Mouse (Mus musculus) brain, embryonic 18.5 days (tissue): ENCODE measurements at regions not wholly inside any gene's neighbourhood (a gene's known extent, or its start where the extent isn't known, plus 50 kb on each side); places are given as distances from the start of the nearest gene placed in this dataset.
"Not testable (repeated sequence)": the region's sequence is repeated elsewhere in the genome, so short reads cannot be mapped to it uniquely, and the experiment has no call there.

Experiments
- DNase-seq: peaks from one replicate; pipeline ENCODE4 v3.0.0-alpha.2; 2012; ENCODE audit warnings: low read depth, low spot score

DNA sequence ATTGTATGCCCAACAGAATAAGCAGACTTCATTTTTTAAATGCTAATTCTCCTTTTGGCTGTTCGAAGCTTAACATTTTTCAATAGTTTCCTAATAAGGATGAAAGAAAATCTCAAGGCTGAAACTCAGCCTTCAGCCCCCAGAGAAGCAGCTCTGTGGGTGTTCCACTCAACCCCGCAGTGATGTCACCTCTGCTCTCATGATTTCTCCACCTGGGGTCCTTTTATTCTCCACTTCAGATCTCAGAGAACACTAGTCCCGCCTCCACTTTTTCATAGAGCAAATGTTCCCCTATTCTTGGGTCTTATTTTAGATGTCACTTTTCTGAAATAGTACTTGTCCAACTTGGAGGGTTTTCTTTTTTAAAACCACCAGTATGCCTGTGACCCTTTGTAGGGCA is 567.3 kb downstream of the Cntn3 start:
- DNase-seq = no peak

DNA sequence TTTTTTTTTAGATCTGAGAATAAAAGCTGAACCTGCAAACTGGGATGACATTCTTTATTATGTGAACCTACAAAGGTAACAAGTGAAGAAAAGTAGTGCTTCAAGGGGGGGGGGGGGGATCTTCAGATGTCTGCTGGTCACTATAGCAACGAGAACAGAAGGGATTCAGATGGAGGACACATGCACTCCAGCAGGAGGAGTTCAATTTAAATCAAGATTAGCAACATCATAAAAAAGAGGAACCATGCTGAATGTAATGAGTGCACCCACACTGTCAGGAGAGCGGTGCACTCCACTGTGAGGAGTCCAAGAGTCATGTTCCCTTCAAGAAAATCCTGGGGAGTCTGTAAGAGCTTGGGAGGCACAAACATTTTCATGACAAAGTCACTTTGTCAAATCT is 574.7 kb downstream of the Cntn3 start:
- no peak for DNase-seq

DNA sequence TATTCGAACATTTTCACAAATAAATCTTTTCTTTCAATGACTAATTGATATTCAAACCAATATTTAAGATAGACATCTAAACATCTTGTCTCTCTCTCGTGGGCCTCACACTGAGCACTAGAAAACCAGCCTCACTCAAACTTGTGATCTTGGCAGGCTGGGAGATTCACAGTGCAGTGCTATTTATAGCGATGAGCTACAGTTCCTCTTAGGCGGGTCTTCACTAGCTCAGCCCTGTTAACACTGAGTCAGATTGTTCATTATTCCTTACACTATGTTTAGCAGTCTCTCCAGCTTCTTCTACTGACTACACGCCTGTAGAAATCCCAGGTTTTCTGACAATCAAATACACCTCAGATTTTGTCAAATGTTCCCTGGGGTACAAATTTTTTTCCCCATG is 575.3 kb downstream of the Cntn3 start:
- peak; percentile 24 for DNase-seq

DNA sequence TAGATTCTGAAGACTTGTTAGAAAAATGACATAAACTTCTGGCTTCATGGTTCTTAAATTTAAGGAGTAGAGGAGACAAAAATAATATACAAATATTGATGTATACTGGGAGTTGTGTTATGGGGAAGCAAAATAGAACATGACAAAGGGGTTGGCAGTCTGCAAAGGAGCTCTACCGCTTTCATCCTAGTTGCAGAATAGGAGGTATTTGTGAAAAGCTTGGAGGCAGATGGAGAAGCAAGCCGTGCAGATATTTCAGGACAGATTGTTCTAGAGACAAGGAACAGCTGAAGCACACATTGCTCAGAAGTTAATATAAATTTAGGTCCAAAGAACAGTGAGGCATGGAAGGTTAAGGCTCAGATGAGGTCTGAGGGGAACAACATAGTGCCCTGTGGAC is 580.1 kb downstream of the Cntn3 start:
- DNase-seq = no peak

DNA sequence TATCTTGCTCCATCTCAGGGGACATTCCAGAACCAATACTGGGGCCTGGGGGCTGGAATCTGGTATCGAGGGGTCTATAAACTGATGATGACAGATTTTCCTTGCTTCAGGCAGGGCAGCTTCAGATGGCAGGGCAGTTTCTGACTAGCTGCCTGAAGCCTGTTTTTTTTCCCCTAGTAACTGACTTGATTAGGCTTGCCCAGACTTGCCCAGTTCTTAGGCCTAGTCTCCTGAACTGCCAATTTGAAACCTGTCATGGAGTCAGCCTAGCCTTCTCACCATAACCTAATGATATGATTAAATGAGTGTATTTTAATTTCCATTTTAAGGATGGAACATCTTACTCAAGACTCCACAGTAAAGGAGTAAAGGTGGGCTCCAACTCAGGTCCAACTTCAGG is 591.2 kb downstream of the Cntn3 start:
- no peak for DNase-seq

DNA sequence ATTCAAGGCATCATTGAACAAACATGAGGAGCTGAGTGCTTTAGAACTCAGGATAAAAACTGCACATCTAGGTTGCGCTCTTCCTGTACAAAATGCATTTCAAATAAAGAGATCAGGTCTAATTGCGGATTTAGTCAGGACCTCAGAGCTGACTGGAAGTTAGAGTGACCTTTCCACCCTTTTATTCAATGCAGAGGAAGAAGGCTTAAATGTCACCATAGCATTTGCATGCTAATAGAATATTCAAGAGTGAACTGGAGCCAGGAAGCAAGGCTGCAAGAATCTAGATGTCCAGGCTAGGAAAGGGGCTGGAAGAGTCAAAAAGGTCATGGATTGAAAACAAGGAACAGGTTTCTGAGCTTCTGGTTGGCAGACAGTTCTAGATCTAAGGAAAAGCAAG is 593.7 kb downstream of the Cntn3 start:
- no peak for DNase-seq

DNA sequence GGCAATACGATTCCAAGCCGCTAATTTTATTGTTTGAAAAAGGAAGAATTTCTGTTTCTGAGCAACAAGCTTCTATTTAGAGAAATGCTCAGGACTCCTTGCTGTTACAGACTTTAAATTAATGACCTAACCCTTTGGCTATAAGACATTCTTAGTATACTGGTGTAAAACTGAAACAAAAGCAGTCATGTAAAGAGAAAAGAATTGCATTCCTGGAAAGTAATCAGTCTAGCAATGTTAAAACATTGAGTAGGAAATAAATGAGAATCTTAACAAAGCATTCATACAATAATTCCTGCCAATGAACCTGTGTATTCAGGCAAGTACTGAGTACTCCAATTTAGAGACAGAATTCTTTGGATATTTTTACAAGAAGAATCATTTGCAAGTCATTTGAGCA is 587.2 kb upstream of the Pdzrn3 start:
- no peak for DNase-seq

DNA sequence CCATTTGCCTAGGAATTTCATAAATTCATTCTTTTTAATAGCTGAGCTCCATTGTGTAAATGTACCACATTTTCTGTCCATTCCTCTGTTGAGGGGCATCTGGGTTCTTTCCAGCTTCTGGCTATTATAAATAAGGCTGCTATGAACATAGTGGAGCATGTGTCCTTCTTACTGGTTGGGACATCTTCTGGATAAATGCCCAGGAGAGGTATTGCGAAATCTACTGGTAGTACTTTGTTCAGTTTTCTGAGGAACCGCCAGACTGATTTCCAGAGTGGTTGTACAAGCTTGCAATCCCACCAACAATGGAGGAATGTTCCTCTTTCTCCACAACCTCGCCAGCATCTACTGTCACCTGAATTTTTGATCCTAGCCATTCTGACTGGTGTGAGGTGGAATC is 583.8 kb upstream of the Pdzrn3 start:
- DNase-seq = not testable (repeated sequence)

DNA sequence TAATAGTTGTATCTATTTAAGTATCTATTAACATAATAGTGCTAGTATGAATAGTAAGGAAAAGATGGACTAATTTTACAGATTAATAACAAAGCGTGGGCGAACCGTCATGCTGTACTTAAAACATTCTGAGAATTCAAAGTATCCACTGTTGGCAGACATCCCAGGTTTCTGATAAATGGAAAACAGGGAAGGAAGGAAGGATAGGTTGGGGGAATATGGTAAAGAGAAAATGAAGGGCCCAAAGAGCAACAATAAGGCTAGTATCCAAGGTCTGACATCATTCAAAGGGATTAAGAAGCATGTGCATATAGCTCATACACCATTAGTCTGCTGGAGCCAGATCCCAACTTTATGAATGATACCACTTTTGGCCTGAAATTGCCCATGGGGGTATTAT is 572.0 kb upstream of the Pdzrn3 start:
- DNase-seq = no peak

DNA sequence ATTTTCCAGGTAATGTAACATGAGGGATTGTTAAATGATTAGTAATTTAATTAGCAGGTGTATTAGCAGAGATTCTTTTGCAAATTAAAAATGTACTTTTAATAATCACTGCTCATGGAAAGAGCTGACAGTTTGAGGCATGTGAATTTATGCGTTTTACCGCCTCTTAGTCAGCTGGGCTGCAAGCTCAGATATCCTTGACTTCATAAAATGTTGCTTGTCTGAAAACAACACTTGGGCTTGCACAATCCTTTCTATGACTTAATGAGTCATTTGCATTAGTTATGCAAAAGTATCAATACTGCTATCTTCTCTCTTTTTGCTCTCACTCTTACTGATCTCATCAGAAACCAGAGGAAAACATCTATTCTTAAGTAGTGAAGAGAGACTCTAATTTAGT is 571.3 kb upstream of the Pdzrn3 start:
- no peak for DNase-seq

DNA sequence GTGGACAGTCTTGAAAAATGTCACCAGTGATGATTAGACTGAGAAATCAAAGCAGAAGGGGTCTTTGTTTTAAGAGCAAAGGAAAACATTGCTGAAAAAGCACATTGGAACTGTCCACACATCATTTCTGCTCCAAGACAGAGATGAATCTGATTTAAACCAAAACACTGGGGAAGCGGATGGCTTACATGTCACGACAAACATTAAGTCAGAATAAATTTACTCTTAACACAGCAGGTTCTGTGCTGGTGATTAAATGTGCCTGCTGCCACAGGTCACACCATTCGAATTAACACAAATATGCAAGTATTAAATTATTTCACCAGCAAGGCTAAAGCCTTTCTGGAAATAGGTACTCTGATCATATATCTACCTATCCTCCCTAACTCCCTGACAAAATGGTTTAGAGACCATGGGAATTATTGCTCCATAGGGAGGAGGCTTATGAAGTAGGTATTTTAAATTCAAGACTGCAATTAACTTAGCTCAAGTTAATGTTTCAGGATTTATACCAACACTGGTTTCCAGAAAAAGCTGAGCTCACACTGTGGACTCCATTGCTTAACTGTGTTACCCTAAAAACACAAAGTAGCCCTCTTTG is 562.7 kb upstream of the Pdzrn3 start:
- DNase-seq = no peak

DNA sequence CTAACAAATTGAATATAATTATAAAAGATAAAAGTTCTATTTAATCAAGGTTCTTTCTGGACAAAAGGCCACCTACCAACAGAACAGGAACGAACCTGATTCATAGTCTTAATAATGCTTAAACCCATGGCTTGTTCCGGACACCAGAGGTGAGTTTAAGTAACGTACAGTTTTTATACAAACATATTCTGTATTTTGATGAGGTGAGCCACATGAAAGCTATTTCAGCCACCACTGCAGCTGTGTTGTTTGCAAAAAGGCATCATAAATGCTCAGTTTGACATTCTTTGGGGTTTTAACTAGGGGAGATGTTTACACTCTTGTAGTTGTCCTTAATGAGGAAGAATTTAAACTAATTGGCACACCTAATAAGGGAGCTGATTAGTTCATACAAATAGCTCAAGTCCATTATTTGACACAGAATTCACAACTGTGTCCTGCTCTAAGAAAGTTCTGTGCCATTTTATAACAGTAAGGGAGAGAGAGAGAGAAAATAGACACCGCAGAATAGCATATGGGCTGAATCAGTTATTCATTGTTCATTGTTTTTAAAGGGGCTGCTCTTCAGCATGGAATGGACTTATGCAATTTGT is 560.8 kb upstream of the Pdzrn3 start:
- DNase-seq = no peak

DNA sequence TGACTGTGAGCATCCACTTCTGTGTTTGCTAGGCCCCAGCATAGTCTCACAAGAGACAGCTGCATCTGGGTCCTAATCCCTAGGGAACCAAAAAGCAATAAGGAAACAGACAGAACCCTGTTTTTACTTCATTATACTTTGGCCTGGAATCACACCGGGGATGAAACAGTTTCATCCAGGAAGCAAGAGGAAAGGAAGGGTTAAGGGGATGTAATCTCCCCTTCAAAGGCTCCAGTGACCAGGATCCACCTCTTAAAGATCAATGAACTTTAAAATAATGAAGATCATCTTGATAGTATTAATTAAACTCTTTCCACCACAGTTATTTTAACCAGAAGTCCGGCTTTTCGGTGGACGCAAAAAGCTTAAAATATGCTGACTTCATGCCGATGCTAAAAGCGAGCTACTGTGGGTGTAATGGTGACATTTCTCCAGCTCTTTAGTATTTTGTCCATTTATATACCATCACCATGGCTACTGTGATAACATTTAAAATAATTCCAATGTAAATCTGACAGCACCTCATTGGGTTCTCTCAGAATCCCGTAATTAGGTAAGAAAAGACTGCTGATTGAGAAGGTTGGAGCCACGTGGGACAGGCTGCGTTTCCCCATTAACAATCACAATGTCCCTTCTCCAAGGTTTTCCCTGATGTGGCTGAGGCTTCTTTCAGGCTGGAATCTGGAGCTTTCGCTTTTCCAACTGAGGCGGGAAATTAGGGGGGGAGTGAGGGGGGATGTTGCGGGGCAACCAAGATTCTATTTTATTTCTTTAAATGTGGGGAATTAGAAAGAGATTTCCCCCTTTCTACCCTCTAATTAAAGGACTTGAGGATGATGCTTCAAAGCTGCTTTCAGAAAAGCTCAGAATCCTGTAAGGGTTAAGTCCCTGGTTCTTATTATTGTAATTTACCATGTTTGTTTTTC is 560.0 kb upstream of the Pdzrn3 start:
- peak; percentile 18 for DNase-seq

DNA sequence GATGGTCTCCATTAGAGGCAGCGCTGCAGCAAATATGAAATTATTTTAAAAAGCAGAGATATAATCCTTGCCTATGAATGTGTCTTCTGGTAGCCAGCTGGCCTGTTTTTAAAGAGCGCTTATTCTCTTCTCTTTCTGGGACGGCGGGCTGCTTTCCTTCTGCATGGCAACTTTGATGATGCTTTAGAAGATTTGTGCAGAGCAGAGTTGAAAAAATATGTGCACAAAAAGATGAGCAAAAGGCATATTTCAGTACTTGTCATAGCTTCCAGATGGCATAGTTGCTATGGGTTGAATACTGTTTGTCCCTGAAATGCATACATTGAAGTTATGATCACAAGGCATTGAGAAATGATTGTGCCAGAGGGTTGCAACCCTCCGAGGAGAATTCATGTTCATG is 554.1 kb upstream of the Pdzrn3 start:
- DNase-seq = no peak

DNA sequence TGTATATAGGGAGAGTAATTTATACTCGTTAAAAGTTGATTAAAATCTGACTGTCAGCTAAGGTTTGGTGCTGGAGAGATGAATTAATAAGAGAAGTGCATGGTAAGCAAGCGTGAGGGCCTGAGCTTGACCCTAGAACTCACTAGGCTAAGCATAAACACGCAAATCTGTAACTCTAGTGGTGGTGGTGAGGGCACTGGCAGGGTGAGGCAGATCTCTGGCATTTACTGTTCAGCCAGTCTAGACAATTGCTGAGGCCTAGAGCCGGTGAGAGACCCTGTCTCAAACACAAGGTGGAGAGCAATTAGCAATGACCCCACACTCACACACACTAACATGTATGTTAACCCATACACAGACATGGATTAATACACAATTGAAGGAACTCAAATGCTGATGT is 544.0 kb upstream of the Pdzrn3 start:
- no peak for DNase-seq

DNA sequence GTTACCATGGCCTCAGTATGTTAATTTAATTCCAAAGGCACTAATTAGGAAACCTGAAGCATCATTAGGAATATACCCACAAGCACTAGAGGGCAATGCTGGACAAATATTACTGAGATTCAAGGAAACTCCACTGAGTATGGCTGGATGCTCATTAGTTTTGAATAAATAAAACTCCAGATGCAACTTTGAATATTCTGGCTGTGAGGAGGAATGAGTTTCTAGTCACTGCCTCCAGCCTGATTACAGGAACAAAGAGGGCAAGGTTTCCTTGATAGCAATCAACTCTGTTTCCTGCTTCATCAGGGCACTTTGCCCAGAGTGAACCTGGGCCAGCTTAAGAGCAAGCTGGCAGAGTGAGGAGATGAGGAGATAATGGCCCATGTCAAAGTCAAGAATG is 543.5 kb upstream of the Pdzrn3 start:
- peak; percentile 20 for DNase-seq

DNA sequence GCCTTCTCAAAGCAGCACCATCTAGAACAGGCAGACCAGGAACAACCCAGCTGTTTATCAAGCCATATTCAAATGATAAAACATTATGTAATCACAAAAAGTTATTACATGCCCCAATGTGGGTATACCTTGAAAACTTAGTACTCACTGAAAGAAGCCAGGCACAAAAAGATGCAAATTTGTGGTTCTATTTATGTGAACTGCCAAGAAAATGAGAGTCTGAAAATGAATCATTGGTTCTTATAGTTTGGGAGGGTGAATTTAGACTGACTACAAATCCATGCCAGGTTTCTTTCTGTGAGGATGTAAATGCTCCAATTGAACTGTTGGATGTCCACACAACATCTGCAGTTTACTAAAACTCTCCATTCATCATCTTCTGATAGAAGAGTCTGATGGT is 541.2 kb upstream of the Pdzrn3 start:
- DNase-seq = no peak

DNA sequence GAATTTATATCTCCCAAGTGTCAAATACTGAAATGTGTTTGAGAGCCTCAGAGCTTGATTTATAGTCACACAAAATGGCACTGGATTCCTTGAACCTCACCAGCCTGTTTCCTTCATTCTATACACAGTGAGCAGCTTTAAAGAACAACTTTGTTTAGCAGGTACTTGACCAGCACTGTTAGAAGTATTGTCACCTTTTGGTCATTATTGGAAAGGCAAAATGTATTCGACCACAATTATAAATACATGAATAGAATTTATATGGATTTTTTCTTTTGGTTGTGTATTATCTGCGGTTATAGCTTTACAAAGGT is 527.3 kb upstream of the Pdzrn3 start:
- DNase-seq = no peak

DNA sequence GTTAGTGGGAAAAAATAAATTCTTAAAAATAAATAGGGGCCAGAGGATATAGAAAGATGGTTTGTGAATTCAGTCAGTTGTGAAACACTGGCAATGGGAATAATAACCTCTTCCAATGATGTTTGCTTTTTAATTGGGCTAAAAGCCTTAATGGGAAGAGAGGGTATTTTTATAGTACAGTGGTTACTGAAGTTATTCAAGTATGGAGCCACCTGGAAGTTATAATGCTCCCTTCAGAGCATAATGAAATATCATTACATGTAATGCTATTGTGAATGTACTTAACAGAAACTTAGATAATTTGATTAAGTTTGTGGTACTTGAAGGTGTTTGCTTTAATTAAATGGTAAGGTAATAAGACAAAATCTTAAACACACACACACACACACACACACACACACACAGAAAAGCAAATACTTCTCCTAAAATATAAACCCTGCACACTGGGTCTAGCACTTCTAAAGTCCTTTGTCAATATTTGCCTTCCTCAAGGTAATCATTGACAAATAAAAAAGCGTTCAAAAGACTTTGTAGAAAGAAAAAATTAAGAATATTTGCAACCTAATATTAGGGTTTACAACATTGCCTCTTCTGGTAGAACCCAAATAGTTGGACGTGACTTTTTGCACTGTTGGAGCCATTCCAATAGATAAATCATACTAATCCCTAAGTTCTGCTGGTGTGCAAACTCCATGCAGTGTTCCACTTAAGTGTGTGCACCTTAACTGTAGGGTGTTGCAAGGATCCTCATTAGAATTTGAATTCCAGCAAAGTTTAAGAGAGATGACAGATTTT is 526.7 kb upstream of the Pdzrn3 start:
- DNase-seq = no peak

DNA sequence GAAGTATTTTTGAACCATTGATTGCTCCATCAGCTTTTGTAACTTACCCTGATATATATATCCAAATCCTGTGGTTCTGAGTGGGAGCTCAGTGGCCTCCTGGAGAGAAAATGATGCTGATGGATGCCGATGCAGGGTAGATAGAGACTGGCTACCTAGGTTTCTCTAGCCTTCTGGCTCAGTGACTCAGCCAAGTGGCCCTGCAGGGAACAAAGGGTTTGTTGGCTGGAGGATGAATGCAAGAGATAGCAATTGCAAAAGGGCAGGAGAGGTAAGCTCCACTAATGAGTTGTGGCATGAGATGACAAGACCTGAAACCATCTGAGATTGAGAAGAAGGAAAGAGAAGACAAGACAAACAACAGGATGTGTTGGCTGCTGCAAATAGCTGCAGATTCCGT is 524.6 kb upstream of the Pdzrn3 start:
- DNase-seq = no peak

DNA sequence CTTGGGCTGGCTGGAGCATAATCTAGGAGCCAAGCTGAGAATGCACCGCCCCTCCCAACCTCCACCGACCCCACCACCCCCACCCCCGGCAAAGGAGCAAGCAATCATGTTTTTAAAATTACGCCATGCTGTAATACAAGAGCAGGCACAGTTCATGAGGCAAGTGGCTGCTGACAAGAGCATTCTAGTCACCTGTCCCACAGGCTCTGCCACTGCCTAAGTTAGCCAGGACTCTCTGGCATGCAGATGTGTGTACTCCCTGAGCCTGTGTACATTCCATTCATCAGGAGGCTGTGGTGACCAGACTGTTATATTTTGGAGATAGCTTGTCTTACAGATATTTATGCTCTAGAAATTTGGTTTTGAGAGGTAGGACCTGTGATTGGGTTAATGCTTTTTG is 520.8 kb upstream of the Pdzrn3 start:
- DNase-seq = no peak

DNA sequence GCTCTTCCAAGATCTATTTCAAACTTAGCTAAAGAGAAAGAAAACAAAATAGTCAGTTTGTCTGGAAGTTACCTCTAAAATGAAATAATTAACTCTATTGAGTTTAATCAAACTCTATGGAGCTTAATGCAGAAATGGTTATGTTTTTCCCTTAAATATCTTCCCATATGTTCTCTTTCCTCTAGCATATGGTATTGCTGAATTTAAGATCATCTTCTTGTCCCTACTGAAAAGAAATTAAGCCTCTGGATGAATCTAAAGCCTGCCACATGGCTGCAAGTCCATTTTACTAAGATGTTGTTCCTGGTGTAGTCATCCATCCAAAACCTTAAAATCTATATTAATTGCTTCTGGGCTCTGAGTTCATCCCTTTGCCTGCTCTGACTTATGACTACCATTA is 513.0 kb upstream of the Pdzrn3 start:
- DNase-seq = no peak
